In the genomic region with DNA sequence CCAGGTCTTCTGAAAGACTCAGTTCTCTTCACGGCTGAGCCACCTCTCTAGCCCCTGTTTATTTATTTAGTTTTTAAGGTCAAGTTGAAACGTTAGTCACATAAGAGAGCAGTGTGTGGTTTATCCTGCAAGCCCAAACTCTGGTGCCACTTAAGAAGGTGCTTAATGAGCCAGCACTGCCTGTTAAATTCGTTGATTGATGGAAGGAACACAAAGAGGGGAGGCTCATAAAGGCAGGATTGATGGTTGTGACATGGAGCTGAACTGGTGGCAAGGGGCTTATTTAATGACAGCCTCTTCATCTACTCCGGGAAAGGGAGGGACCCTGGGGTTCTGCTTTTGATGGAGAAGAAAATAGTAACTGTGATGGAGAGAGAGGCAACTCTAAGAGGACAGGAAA, we compare ENCODE assay signal across 18 mouse cellular contexts.
DNase-seq lines count a peak whose midpoint lies in the region; ATAC-seq and TF ChIP-seq lines count a peak whose summit lies in the region.
"Had no signal": no experiment of that assay in that cellular context is flagged by ENCODE, and none has a peak within 500 bp of the region (broad histone marks: within the 10 kb centered on the region; RNA-seq: fewer than 3 reads in every experiment).

No protein-coding gene starts in this region.

- H3K4me1 ChIP-seq in erythroblast, embryonic 14.5 days (ENCODE audit: control insufficient read depth), result peaks cover 81% of the 10 kb centered on the region
- no peaks in the 10 kb centered on the region for H3K4me1 ChIP-seq in kidney, postnatal 0 days (replicated peaks; ENCODE audit: insufficient read depth, low read length)
- peaks cover 25% of the 10 kb centered on the region for H3K4me1 ChIP-seq in limb, embryonic 10.5 days
- no peaks in the 10 kb centered on the region for H3K4me1 ChIP-seq in neural tube, embryonic 14.5 days (ENCODE audit: control insufficient read depth, insufficient read depth, low read length)
- H3K4me1 ChIP-seq: lung, embryonic 15.5 days had no signal

- H3K4me2 ChIP-seq in kidney, postnatal 0 days (ENCODE audit: low read length), result no peak overlapping the region
- no peak overlapping the region for H3K4me2 ChIP-seq in neural tube, embryonic 14.5 days (ENCODE audit: low read depth, low read length)
- H3K4me2 ChIP-seq: heart, embryonic 11.5 days; lung, embryonic 15.5 days had no signal

- no peak overlapping the region for H3K27ac ChIP-seq in kidney, postnatal 0 days
- H3K27ac ChIP-seq in limb, embryonic 10.5 days, result no peak overlapping the region
- no peak overlapping the region for H3K27ac ChIP-seq in neural tube, embryonic 14.5 days (ENCODE audit: low read depth, low read length)
- H3K27ac ChIP-seq: lung, embryonic 15.5 days had no signal

- no peaks in the 10 kb centered on the region for H3K27me3 ChIP-seq in erythroblast, embryonic 14.5 days (ENCODE audit: control insufficient read depth)
- H3K27me3 ChIP-seq in kidney, postnatal 0 days (ENCODE audit: insufficient read depth, low read length), result no peaks in the 10 kb centered on the region
- no peaks in the 10 kb centered on the region for H3K27me3 ChIP-seq in limb, embryonic 10.5 days (ENCODE audit: low read depth, poor library complexity, severe bottlenecking)
- no peaks in the 10 kb centered on the region for H3K27me3 ChIP-seq in neural tube, embryonic 14.5 days (ENCODE audit: control insufficient read depth, insufficient read depth, low read length)
- H3K27me3 ChIP-seq: lung, embryonic 15.5 days; megakaryocyte, embryonic 14.5 days; Patski had no signal

- no peak overlapping the region for H3K9ac ChIP-seq in kidney, postnatal 0 days (ENCODE audit: low read depth, low read length)
- no peak overlapping the region for H3K9ac ChIP-seq in neural tube, embryonic 14.5 days (replicated peaks; ENCODE audit: low read depth, low read length)
- H3K9ac ChIP-seq: lung, embryonic 15.5 days had no signal

- H3K36me3 ChIP-seq in erythroblast, embryonic 14.5 days (ENCODE audit: control insufficient read depth), result peaks cover 3% of the 10 kb centered on the region
- no peaks in the 10 kb centered on the region for H3K36me3 ChIP-seq in kidney, postnatal 0 days (ENCODE audit: insufficient read depth, low read length)
- H3K36me3 ChIP-seq in limb, embryonic 10.5 days, result peaks cover 9% of the 10 kb centered on the region; the same call in 1 of the 2 replicates
- H3K36me3 ChIP-seq in neural tube, embryonic 14.5 days (ENCODE audit: control insufficient read depth, insufficient read depth, low read length), result no peaks in the 10 kb centered on the region
- H3K36me3 ChIP-seq: lung, embryonic 15.5 days had no signal

- TF ChIP-seq CTCF in kidney, postnatal 0 days (IDR thresholded peaks at IDR 0.05; ENCODE audit: low read depth), result no peak

- peak; percentile 80 for DNase-seq in kidney, postnatal 0 days (ENCODE audit: low spot score)
- DNase-seq in kidney, adult 11 months, result no peak
- peak; percentile 38 for DNase-seq in limb, embryonic 10.5 days (ENCODE audit: low spot score)
- DNase-seq in left cerebral cortex, adult 9 months (ENCODE audit: low spot score in 2 of 2), result no peak
- DNase-seq in cerebellum, postnatal 14 days, result no peak
- DNase-seq: cerebellum, adult 11-12 months; gastrocnemius, postnatal 14 days; heart, postnatal 4 days; kidney, postnatal 14 days; right cerebral cortex, postnatal 4 days; thymus, postnatal 14 days had no signal

- no peaks in the 10 kb centered on the region for H3K9me3 ChIP-seq in erythroblast, embryonic 14.5 days (ENCODE audit: control insufficient read depth, low read length)
- H3K9me3 ChIP-seq in kidney, postnatal 0 days (replicated peaks; ENCODE audit: low read length), result no peaks in the 10 kb centered on the region
- H3K9me3 ChIP-seq in limb, embryonic 10.5 days (replicated peaks), result no peaks in the 10 kb centered on the region
- no peaks in the 10 kb centered on the region for H3K9me3 ChIP-seq in neural tube, embryonic 14.5 days (ENCODE audit: control insufficient read depth, low read length)
- H3K9me3 ChIP-seq: lung, embryonic 15.5 days had no signal

- peak overlapping the region; percentile 48 for H3K4me3 ChIP-seq in erythroblast, embryonic 14.5 days (replicated peaks)
- H3K4me3 ChIP-seq in kidney, postnatal 0 days (replicated peaks; ENCODE audit: low read depth, low read length), result no peak overlapping the region
- H3K4me3 ChIP-seq in limb, embryonic 10.5 days, result no peak overlapping the region
- H3K4me3 ChIP-seq in neural tube, embryonic 14.5 days (ENCODE audit: low read depth, low read length), result no peak overlapping the region
- H3K4me3 ChIP-seq: lung, embryonic 15.5 days had no signal

- 9% methylated on average over 4 of the region's 4 CpGs for WGBS in kidney, postnatal 0 days
- 19% methylated on average over 4 of the region's 4 CpGs for WGBS in limb, embryonic 10.5 days
- 4% methylated on average over 4 of the region's 4 CpGs for WGBS in neural tube, embryonic 14.5 days

- no peak for ATAC-seq in erythroblast, adult 5-6 weeks (replicated peaks; ENCODE audit: low FRiP score, poor library complexity, severe bottlenecking)
- peak; percentile 85 for ATAC-seq in kidney, postnatal 0 days (replicated peaks; ENCODE audit: low FRiP score, low read depth)
- peak; percentile 46; the same call in 1 of the 2 replicates for ATAC-seq in neural tube, embryonic 14.5 days (ENCODE audit: low read depth)
- ATAC-seq: Patski had no signal

Comparison
In these comparisons a context has a peak if more than half of its experiments do, and no peak if none do; other contexts are left out.
1. DNase-seq: peak in kidney, postnatal 0 days (single experiment) and limb, embryonic 10.5 days (single experiment); none in kidney, adult 11 months (single experiment), left cerebral cortex, adult 9 months (0 of 2) and cerebellum, postnatal 14 days (0 of 2).